Mouse (Mus musculus) left cerebral cortex, postnatal 25 days (tissue): ENCODE results near the gene Gm45618. TPM values are rescaled to one million over a fixed set of nuclear protein-coding genes. Genes with fewer than 3 reads are reported as not detected.

ENCODE experiments used
- DNase-seq, 2 experiments: peaks; one replicate each; pipeline ENCODE4 v3.0.0; 2022; ENCODE audit warnings: low spot score in 2 of 2, mixed read lengths in 1 of 2
- intact Hi-C: fragments of 180-260 bp; cut with DNase I; formaldehyde crosslinking; loops from one replicate; pipeline ENCODE4 v1.15.1; 2025
- total RNA-seq, 2 experiments: library from RNA; stranded (reverse); gene quantifications; 2 replicates each; pipeline ENCODE4 v1.2.3; 2021

Gm45618 gene
- total RNA-seq, 2 experiments from 2014 or later, result not detected

DNA sequence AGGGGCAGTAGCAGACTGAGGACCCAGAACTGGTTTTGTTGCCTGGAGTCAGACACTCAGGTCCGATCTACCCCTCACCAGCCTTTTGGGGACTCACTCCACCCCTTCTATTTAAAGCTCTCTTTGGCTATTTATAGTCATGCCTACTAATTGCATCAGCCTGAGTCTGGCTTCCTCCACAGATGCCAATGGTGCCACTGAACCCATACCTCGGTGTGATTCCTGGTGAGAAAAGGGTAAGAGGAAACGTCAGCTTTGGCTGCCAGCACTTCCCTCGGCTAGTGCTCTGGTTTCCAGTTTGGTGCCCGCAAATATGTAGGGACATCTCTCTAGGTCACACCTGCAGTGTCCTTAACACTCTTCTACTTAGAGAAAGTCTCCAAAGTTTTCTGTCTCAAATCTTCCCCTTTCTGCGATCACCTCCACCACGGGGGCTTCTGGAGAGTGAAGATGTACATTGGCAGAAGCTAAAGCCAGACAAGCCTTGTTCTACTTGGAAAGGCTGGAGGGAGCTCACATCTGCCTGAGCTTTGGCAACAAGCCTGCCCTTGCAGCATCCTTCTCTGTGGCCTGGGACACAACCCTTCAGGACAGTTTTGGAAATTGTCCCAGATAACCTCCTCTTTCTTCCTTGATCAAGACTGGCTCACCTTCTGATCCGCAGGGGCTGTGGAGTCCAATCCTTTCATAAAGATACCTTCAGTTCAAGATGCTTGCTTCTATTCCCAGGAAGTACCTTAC, 46.2 kb downstream of the Gm45618 start:
- no peak for DNase-seq
- intact Hi-C loops, result no loop called here

DNA sequence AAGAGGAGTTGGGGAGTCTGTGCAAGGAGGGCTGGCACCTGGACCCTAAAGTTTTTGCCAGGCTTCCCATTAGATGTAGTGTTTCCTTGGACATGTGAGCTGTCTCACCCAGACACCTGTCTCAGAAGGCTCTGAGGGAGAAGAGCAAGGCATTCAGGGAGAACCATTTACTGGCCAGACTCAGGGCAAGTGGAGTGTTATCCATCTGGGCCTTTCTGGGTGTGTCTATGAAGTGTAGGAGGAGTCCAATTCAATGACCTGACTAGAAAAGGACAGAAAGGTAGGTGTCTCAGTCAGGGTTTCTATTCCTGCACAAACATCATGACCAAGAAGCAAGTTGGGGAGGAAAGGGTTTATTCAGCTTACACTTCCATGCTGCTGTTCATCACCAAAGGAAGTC, 48.8 kb downstream of the Gm45618 start:
- intact Hi-C loops, result loop anchor here (1.0 kb wide), 1 partner anchor 27 kb away; no protein-coding TSS in a partner anchor
- no peak for DNase-seq

DNA sequence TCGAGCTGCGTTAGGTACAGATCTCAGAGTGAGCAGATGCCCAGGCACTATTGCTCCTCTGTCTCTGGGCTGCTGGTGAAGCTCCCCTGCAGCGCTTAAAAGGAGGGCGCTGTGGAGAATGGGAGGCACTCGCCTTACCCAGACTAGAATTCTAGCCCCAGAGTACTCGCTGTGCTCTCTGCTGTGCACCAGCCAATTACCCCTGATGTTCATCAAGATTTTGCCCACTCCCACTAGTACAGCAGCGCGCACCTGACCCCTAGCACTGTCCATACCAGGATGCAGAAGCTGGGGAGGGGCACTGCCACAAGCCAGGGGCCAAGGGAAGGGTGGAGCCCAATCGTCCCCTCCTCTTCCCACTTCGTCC, 49.3 kb downstream of the Gm45618 start:
- intact Hi-C loops, result loop anchor here (1.0 kb wide), 1 partner anchor 27 kb away; no protein-coding TSS in a partner anchor
- DNase-seq, result peak in 1 of 2 experiments; percentile 45

DNA sequence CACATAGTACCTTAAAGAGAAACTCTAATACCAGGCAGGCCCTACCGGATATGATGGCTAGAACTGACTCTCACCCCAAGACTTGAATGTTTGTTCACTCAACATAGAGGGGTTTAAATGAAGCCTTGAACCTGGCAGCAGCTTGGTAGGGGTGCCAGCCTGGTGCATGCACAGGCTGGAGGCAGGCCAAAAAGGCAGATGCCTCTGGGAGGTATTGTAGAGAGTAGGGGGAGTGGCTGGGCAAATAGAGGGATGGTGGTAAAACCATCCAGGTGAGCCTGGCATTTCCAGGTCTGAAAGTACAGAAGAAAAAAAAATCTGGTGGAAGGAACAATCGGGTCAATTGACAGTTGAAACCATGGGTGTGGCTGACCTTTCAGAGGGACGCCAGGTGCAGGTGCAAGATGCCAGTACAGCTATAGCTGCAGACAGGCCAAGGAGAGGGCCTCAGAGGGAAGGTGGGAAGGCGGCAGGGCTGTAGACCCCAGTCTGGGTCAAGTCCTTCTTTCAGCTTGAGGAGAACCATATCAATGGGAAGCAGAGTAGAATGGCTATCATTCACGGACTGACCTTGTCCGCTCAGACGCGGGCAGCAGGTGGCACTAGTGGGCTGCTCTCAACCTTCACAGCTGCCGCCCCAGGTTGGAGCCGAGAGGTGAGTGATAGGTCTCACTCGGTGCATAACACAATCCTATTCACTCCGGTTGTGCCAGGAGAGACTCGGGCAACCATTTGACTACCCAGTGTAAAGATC, 49.9 kb downstream of the Gm45618 start:
- intact Hi-C loops, result loop anchor here (1.0 kb wide), 1 partner anchor 28 kb away; no protein-coding TSS in a partner anchor
- peak; percentile 73 to 74 for DNase-seq

Other genes with a start within 250 kb of the Gm45618 start
- gene Tollip, start 202.2 kb downstream of the Gm45618 start, total RNA-seq, result 100 to 1,000 TPM; 138 to 140 TPM
- 100 to 1,000 TPM; 206 to 226 TPM for gene Brsk2, start 171.0 kb downstream of the Gm45618 start, total RNA-seq
- 10 to 100 TPM; 33.7 to 37.8 TPM for gene Mob2, start 59.7 kb downstream of the Gm45618 start, total RNA-seq
- 100 to 1,000 TPM; 152 TPM for gene Dusp8, start 24.9 kb downstream of the Gm45618 start, total RNA-seq
- gene Gm39115, start 15.3 kb upstream of the Gm45618 start, total RNA-seq, result not detected
- not detected for gene Gm45337, start 23.9 kb upstream of the Gm45618 start, total RNA-seq
- not detected for gene Gm29735, start 36.4 kb upstream of the Gm45618 start, total RNA-seq
- gene Gm4553, start 45.0 kb upstream of the Gm45618 start, total RNA-seq, result not detected
- not detected for gene Krtap5-2, start 55.3 kb upstream of the Gm45618 start, total RNA-seq
- not detected for gene Gm10153, start 69.7 kb upstream of the Gm45618 start, total RNA-seq
- not detected for gene Krtap5-3, start 80.6 kb upstream of the Gm45618 start, total RNA-seq
- not detected for gene Gm7579, start 91.1 kb upstream of the Gm45618 start, total RNA-seq
- not detected for gene Krtap5-5, start 109.2 kb upstream of the Gm45618 start, total RNA-seq
- not detected for gene Gm40460, start 120.3 kb upstream of the Gm45618 start, total RNA-seq
- not detected for gene Gm2431, start 137.6 kb upstream of the Gm45618 start, total RNA-seq
- not detected for gene Gm4559, start 153.6 kb upstream of the Gm45618 start, total RNA-seq
- not detected for gene Krtap5-1, start 176.4 kb upstream of the Gm45618 start, total RNA-seq
- not detected for gene Krtap5-4, start 182.8 kb upstream of the Gm45618 start, total RNA-seq